Mouse (Mus musculus): ENCODE measurements around the gene Arl6ip5.

Arl6ip5 gene

GRCm38 (mm10) chr6:97269596-97269995 is 59.1 kb downstream of the Arl6ip5 start:
- DNase-seq (ENCODE audit: extremely low read depth, low read depth): no peak

- DNase-seq (ENCODE audit: extremely low read depth, low read depth): no peak
Observed at GRCm38 (mm10) chr6:97272349-97272748, 61.9 kb downstream of the Arl6ip5 start.

- DNase-seq (ENCODE audit: extremely low read depth, low read depth): no peak
Observed at GRCm38 (mm10) chr6:97273058-97273710, 62.7 kb downstream of the Arl6ip5 start.

GRCm38 (mm10) chr6:97273777-97274176 is 63.3 kb downstream of the Arl6ip5 start:
- DNase-seq (ENCODE audit: extremely low read depth, low read depth): no peak

GRCm38 (mm10) chr6:97275760-97276159 is 65.3 kb downstream of the Arl6ip5 start:
- DNase-seq (ENCODE audit: extremely low read depth, low read depth): no peak

GRCm38 (mm10) chr6:97276366-97276765 is 65.9 kb downstream of the Arl6ip5 start:
- DNase-seq (ENCODE audit: extremely low read depth, low read depth): no peak

- DNase-seq (ENCODE audit: extremely low read depth, low read depth): no peak
Observed at GRCm38 (mm10) chr6:97276890-97277497, 66.5 kb downstream of the Arl6ip5 start.

- peak; percentile 61 for DNase-seq (ENCODE audit: extremely low read depth, low read depth)
Observed at GRCm38 (mm10) chr6:97278014-97278787, 67.7 kb downstream of the Arl6ip5 start.

GRCm38 (mm10) chr6:97278878-97279277 is 68.4 kb downstream of the Arl6ip5 start:
- DNase-seq (ENCODE audit: extremely low read depth, low read depth): no peak
